Mouse (Mus musculus): ENCODE results near the gene Tubb2a. TPM values are rescaled to one million over a fixed set of nuclear protein-coding genes. Genes with fewer than 3 reads are reported as not detected.
A peak's percentile ranks its signal among the peaks of the same experiment; 100 is the strongest.
"Not testable (repeated sequence)": the region's sequence is repeated elsewhere in the genome, so short reads cannot be mapped to it uniquely, and the experiment has no call there.

Tubb2a gene
- polyA plus RNA-seq, 1 experiment = 550 TPM

- Histone ChIP-seq H3K36me3 (ENCODE audit: control insufficient read depth, insufficient read depth) (no peaks in the 10 kb centered on the region), H3K79me2 (ENCODE audit: control insufficient read depth, insufficient read depth) (no peaks in the 10 kb centered on the region), H3K27me3 (ENCODE audit: control insufficient read depth, insufficient read depth, insufficient read length) (no peaks in the 10 kb centered on the region), H3K4me2 (ENCODE audit: low read depth) (peak overlapping the region; percentile 78), H3ac (ENCODE audit: control insufficient read depth, insufficient read length) (no peak overlapping the region), H3K4me3 (no peak overlapping the region)
- TF ChIP-seq MYOG (IDR thresholded peaks at IDR 0.05; ENCODE audit: control insufficient read depth in 1 of 3, insufficient read depth in 1 of 3, insufficient read length in 2 of 3, low read depth in 2 of 3) = peak in 2 of 3 experiments; percentile 34 to 64
- no peak for TF ChIP-seq TCF12 (IDR thresholded peaks at IDR 0.05; ENCODE audit: insufficient read depth, poor library complexity, severe bottlenecking)
- peak in 2 of 3 experiments; percentile 41 to 54 for TF ChIP-seq MYOD1 (IDR thresholded peaks at IDR 0.05; ENCODE audit: control insufficient read depth in 1 of 3, insufficient read length in 2 of 3, low read depth in 2 of 3)
These were observed 11.1 kb upstream of the Tubb2a start for GRCm38 (mm10) chr13:34088871-34089288.

GRCm38 (mm10) chr13:34088201-34088649 lies 10.4 kb upstream of the Tubb2a start:
- H3ac ChIP-seq (ENCODE audit: control insufficient read depth, insufficient read length); H3K79me2 ChIP-seq (ENCODE audit: control insufficient read depth, insufficient read depth); H3K27me3 ChIP-seq (ENCODE audit: control insufficient read depth, insufficient read depth, insufficient read length); H3K4me3 ChIP-seq; H3K36me3 ChIP-seq (ENCODE audit: control insufficient read depth, insufficient read depth): not testable (repeated sequence)
- peak in 2 of 3 experiments; percentile 80 to 81 for TF ChIP-seq MYOD1 (IDR thresholded peaks at IDR 0.05; ENCODE audit: control insufficient read depth in 1 of 3, insufficient read length in 2 of 3, low read depth in 2 of 3)
- peak; percentile 20 to 86 (median 52) for TF ChIP-seq MYOG (IDR thresholded peaks at IDR 0.05; ENCODE audit: control insufficient read depth in 1 of 3, insufficient read depth in 1 of 3, insufficient read length in 2 of 3, low read depth in 2 of 3)
- TF ChIP-seq TCF12 (IDR thresholded peaks at IDR 0.05; ENCODE audit: insufficient read depth, poor library complexity, severe bottlenecking) = peak; percentile 49
- TF ChIP-seq TCF3 (IDR thresholded peaks at IDR 0.05; ENCODE audit: insufficient read length, low read depth) = peak; percentile 49
- peak overlapping the region; percentile 78 for H3K4me2 ChIP-seq (ENCODE audit: low read depth)

GRCm38 (mm10) chr13:34087052-34087812 lies 9.4 kb upstream of the Tubb2a start:
- no peaks in the 10 kb centered on the region for H3K36me3 ChIP-seq (ENCODE audit: control insufficient read depth, insufficient read depth)
- no peaks in the 10 kb centered on the region for H3K27me3 ChIP-seq (ENCODE audit: control insufficient read depth, insufficient read depth, insufficient read length)
- H3K4me3 ChIP-seq = no peak overlapping the region
- peak overlapping the region; percentile 53 for H3K4me2 ChIP-seq (ENCODE audit: low read depth)
- H3ac ChIP-seq (ENCODE audit: control insufficient read depth, insufficient read length) = no peak overlapping the region
- H3K79me2 ChIP-seq (ENCODE audit: control insufficient read depth, insufficient read depth) = no peaks in the 10 kb centered on the region
- TF ChIP-seq TCF12 (IDR thresholded peaks at IDR 0.05; ENCODE audit: insufficient read depth, poor library complexity, severe bottlenecking) (no peak), E2F4 (IDR thresholded peaks at IDR 0.05; ENCODE audit: insufficient read depth) (no peak), SRF (IDR thresholded peaks at IDR 0.05; ENCODE audit: control insufficient read depth, insufficient read length, low read depth) (peak; percentile 7), MYOD1 (IDR thresholded peaks at IDR 0.05; ENCODE audit: control insufficient read depth in 1 of 3, insufficient read length in 2 of 3, low read depth in 2 of 3) (peak in 1 of 3 experiments; percentile 55), TCF3 (IDR thresholded peaks at IDR 0.05; ENCODE audit: insufficient read length, low read depth) (no peak), POLR2A (IDR thresholded peaks at IDR 0.05; ENCODE audit: insufficient read length, low read depth) (no peak), CEBPB (IDR thresholded peaks at IDR 0.05; ENCODE audit: insufficient read depth, poor library complexity, severe bottlenecking) (peak; percentile 72; the same call in 1 of the 2 replicates), MYOG (IDR thresholded peaks at IDR 0.05; ENCODE audit: control insufficient read depth in 1 of 3, insufficient read depth in 1 of 3, insufficient read length in 2 of 3, low read depth in 2 of 3) (peak in 1 of 3 experiments; percentile 24), POLR2AphosphoS2 (IDR thresholded peaks at IDR 0.05; ENCODE audit: insufficient read length, low read depth) (no peak), MAX (IDR thresholded peaks at IDR 0.05; ENCODE audit: low read depth) (no peak), REST (IDR thresholded peaks at IDR 0.05; ENCODE audit: insufficient read depth, insufficient read length) (no peak), USF1 (IDR thresholded peaks at IDR 0.05; ENCODE audit: low read depth) (no peak)

- Histone ChIP-seq H3K79me2 (ENCODE audit: control insufficient read depth, insufficient read depth) (no peaks in the 10 kb centered on the region), H3K4me2 (ENCODE audit: low read depth) (no peak overlapping the region), H3K4me3 (no peak overlapping the region), H3ac (ENCODE audit: control insufficient read depth, insufficient read length) (no peak overlapping the region), H3K36me3 (ENCODE audit: control insufficient read depth, insufficient read depth) (no peaks in the 10 kb centered on the region), H3K27me3 (ENCODE audit: control insufficient read depth, insufficient read depth, insufficient read length) (no peaks in the 10 kb centered on the region)
- no peak for TF ChIP-seq E2F4 (IDR thresholded peaks at IDR 0.05; ENCODE audit: insufficient read depth)
These were observed 6.4 kb upstream of the Tubb2a start for GRCm38 (mm10) chr13:34084026-34084750.

GRCm38 (mm10) chr13:34081926-34082325 lies 4.1 kb upstream of the Tubb2a start:
- Histone ChIP-seq H3K36me3 (ENCODE audit: control insufficient read depth, insufficient read depth) (no peaks in the 10 kb centered on the region), H3K79me2 (ENCODE audit: control insufficient read depth, insufficient read depth) (peaks cover 8% of the 10 kb centered on the region), H3ac (ENCODE audit: control insufficient read depth, insufficient read length) (no peak overlapping the region), H3K4me3 (no peak overlapping the region), H3K27me3 (ENCODE audit: control insufficient read depth, insufficient read depth, insufficient read length) (no peaks in the 10 kb centered on the region), H3K4me2 (ENCODE audit: low read depth) (no peak overlapping the region)
- no peak for TF ChIP-seq USF1 (IDR thresholded peaks at IDR 0.05; ENCODE audit: low read depth)
- no peak for TF ChIP-seq TCF12 (IDR thresholded peaks at IDR 0.05; ENCODE audit: insufficient read depth, poor library complexity, severe bottlenecking)
- TF ChIP-seq REST (IDR thresholded peaks at IDR 0.05; ENCODE audit: insufficient read depth, insufficient read length) = no peak
- TF ChIP-seq MAX (IDR thresholded peaks at IDR 0.05; ENCODE audit: low read depth) = no peak
- no peak for TF ChIP-seq E2F4 (IDR thresholded peaks at IDR 0.05; ENCODE audit: insufficient read depth)
- TF ChIP-seq POLR2A (IDR thresholded peaks at IDR 0.05; ENCODE audit: insufficient read length, low read depth) = no peak
- no peak for TF ChIP-seq MYOG (IDR thresholded peaks at IDR 0.05; ENCODE audit: control insufficient read depth in 1 of 3, insufficient read depth in 1 of 3, insufficient read length in 2 of 3, low read depth in 2 of 3)
- TF ChIP-seq POLR2AphosphoS2 (IDR thresholded peaks at IDR 0.05; ENCODE audit: insufficient read length, low read depth) = no peak
- no peak for TF ChIP-seq CEBPB (IDR thresholded peaks at IDR 0.05; ENCODE audit: insufficient read depth, poor library complexity, severe bottlenecking)
